Mouse (Mus musculus) kidney, postnatal 4 days (tissue): Measurements from ENCODE around the gene Pygl.

Source experiments
- DNase-seq, 2 experiments: peaks; one replicate each; pipeline ENCODE4 v3.0.0; 2021; ENCODE audit warnings: mixed read lengths in 2 of 2

Pygl gene

GRCm38 (mm10) chr12:70231294-70231693 lies at the start of gene Pygl:
TSS of gene Pygl (minus strand) at chr12:70231488.
- no peak for DNase-seq

GRCm38 (mm10) chr12:70280930-70281329 lies 49.6 kb upstream of the Pygl start:
- no peak for DNase-seq

- no peak for DNase-seq
Measured at GRCm38 (mm10) chr12:70280381-70280780, 49.1 kb upstream of the Pygl start.

GRCm38 (mm10) chr12:70277071-70277939 lies 46.0 kb upstream of the Pygl start:
- DNase-seq, result no peak

GRCm38 (mm10) chr12:70269724-70270123 lies 38.4 kb upstream of the Pygl start:
- DNase-seq, result no peak

- DNase-seq, result no peak
Measured at GRCm38 (mm10) chr12:70267314-70267713, 36.0 kb upstream of the Pygl start.

- no peak for DNase-seq
Measured at GRCm38 (mm10) chr12:70266494-70266931, 35.2 kb upstream of the Pygl start.

- DNase-seq, result no peak
Measured at GRCm38 (mm10) chr12:70263721-70264120, 32.4 kb upstream of the Pygl start.

- no peak for DNase-seq
Measured at GRCm38 (mm10) chr12:70262271-70262953, 31.1 kb upstream of the Pygl start.

GRCm38 (mm10) chr12:70251210-70251884 lies 20.1 kb upstream of the Pygl start:
- no peak for DNase-seq

GRCm38 (mm10) chr12:70249616-70250157 lies 18.4 kb upstream of the Pygl start:
- no peak for DNase-seq

- DNase-seq, result no peak
Measured at GRCm38 (mm10) chr12:70247683-70248474, 16.6 kb upstream of the Pygl start.

- DNase-seq, result no peak
Measured at GRCm38 (mm10) chr12:70242550-70242949, 11.3 kb upstream of the Pygl start.

- no peak for DNase-seq
Measured at GRCm38 (mm10) chr12:70239741-70240140, 8.5 kb upstream of the Pygl start.

GRCm38 (mm10) chr12:70238604-70239003 lies 7.3 kb upstream of the Pygl start:
- DNase-seq, result no peak

GRCm38 (mm10) chr12:70234938-70235484 lies 3.7 kb upstream of the Pygl start:
- peak; percentile 85 to 87 for DNase-seq

- DNase-seq, result peak; percentile 69 to 81
Measured at GRCm38 (mm10) chr12:70234411-70234810, 3.1 kb upstream of the Pygl start.

- no peak for DNase-seq
Measured at GRCm38 (mm10) chr12:70233637-70234315, 2.5 kb upstream of the Pygl start.

- no peak for DNase-seq
Measured at GRCm38 (mm10) chr12:70232020-70232544, 794 bp upstream of the Pygl start.

GRCm38 (mm10) chr12:70228155-70228554 lies 3.1 kb downstream of the Pygl start:
- DNase-seq, result no peak
